Mouse (Mus musculus) ES-E14 (cell line): ENCODE results near the gene Lclat1. TPM values are rescaled to one million over a fixed set of nuclear protein-coding genes. Genes with fewer than 3 reads are reported as not detected.
"Not testable (repeated sequence)": the region's sequence is repeated elsewhere in the genome, so short reads cannot be mapped to it uniquely, and the experiment has no call there.

Experiments
- DNase-seq: peaks from one replicate; pipeline ENCODE4 v3.0.0-alpha.2; 2013; ENCODE audit warnings: low read depth, low spot score
- H3K27ac ChIP-seq: 2 replicates; pipeline ENCODE4 v1.5.1; 2012; ENCODE audit warnings: low read depth, mild to moderate bottlenecking, low read length, moderate library complexity, mixed read lengths; ENCODE audit not compliant: poor library complexity, insufficient read depth, severe bottlenecking
- H3K36me3 ChIP-seq: 2 replicates; pipeline ENCODE4 v1.6.1; 2012; ENCODE audit warnings: mild to moderate bottlenecking, low read length, moderate library complexity, mixed read lengths; ENCODE audit not compliant: control insufficient read depth, poor library complexity, insufficient read depth, severe bottlenecking
- H3K4me1 ChIP-seq, 2 experiments: fragments of 150-350 bp in 1 of 2; sonication (generic) in 1 of 2; 2 replicates each; pipeline ENCODE4 v1.6.1; 2012; ENCODE audit warnings: low read length in 2 of 2, mild to moderate bottlenecking in 1 of 2, mixed read lengths in 1 of 2; ENCODE audit not compliant: control insufficient read depth in 2 of 2, insufficient read depth in 2 of 2, poor library complexity in 1 of 2
- H3K4me3 ChIP-seq, 2 experiments: fragments of 150-350 bp in 1 of 2; sonication (generic) in 1 of 2; 2 replicates each; pipeline ENCODE4 v1.5.1; 2012; ENCODE audit warnings: low read length in 2 of 2, low read depth in 1 of 2, mild to moderate bottlenecking in 1 of 2, mixed read lengths in 1 of 2; ENCODE audit not compliant: insufficient read depth in 1 of 2, poor library complexity in 1 of 2, severe bottlenecking in 1 of 2
- H3K9ac ChIP-seq: 2 replicates; pipeline ENCODE4 v1.6.1; 2012; ENCODE audit warnings: low read depth, mild to moderate bottlenecking, low read length, mixed read lengths; ENCODE audit not compliant: poor library complexity, insufficient read depth, severe bottlenecking
- H3K9me3 ChIP-seq: fragments of 150-350 bp; sonication (generic); 2 replicates; pipeline ENCODE4 v1.6.1; 2012; ENCODE audit warnings: low read depth, mild to moderate bottlenecking, low read length; ENCODE audit not compliant: control insufficient read depth, insufficient read depth
- CHD2 ChIP-seq: IDR thresholded peaks from 2 replicates; pipeline ENCODE4 v1.6.1; 2014; ENCODE audit warnings: mild to moderate bottlenecking, low read depth, low read length, inconsistent platforms
- HCFC1 ChIP-seq: IDR thresholded peaks from 2 replicates; pipeline ENCODE4 v1.6.1; 2012; ENCODE audit warnings: low read length, inconsistent platforms, borderline replicate concordance; ENCODE audit not compliant: insufficient read depth
- MAFK ChIP-seq: IDR thresholded peaks from 2 replicates; pipeline ENCODE4 v1.6.1; 2014; ENCODE audit warnings: mild to moderate bottlenecking, low read depth, low read length, inconsistent platforms; ENCODE audit not compliant: insufficient read depth
- ZC3H11A ChIP-seq: IDR thresholded peaks from 2 replicates; pipeline ENCODE4 v1.6.1; 2012; ENCODE audit warnings: low read depth, mild to moderate bottlenecking, inconsistent platforms, low read length, borderline replicate concordance
- ZNF384 ChIP-seq: IDR thresholded peaks from 2 replicates; pipeline ENCODE4 v1.6.1; 2012; ENCODE audit warnings: low read depth, low read length, inconsistent platforms
- in situ Hi-C, 2 experiments: fragments of 600-800 bp; cut with MboI; formaldehyde crosslinking; loops; one replicate each; pipeline ENCODE4 v1.15.1; 2025; ENCODE audit warnings: low sequenced_read_pairs in 2 of 2, inconsistent platforms in 1 of 2; ENCODE audit not compliant: unreplicated experiment in 2 of 2
- total RNA-seq: library from RNA; depleted of rRNA; stranded (reverse); fragments of 300-350 nt; gene quantifications from 2 replicates; pipeline ENCODE4 v1.2.3, GENCODE M21; 2012

Gene Lclat1
- total RNA-seq, 1 experiment, result 8.6 TPM

DNA sequence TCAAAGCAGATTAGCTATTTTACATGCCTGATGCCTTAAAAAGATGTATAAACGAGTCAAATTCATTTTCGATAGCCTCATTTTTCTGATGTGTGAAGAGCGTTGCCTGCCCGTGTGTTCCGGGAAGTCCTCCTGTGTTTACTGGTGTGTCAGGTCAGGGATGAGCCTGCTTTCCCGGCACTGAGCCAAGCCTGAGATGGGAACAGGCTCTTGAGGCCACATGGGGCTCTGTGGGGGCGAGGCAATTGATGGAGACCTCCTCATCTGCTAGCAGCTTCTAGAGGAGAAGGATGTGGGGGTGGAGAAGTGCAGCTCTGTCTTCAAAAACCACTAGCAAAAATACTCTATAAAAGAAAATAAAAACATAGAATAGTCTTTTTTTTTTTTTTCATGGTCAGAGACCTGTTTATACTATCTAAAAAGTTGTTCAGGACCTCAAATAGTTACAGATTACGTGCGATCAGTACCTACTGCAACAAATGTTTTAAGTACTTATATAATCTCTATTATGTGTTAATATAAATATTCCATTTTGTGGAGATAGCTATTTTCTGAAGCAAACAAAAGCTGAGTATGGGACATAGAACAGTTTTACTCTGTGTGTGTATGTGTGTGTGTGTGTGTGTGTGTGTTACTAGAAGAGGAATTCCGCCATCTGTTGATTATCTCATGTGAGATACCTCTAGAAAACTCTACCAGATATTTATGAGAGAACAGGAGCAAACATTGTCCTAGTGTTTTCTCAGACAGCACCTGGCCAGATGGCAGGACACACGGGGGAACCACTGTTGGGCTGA lies 144.2 kb downstream of the Lclat1 start:
- no peak overlapping the region for H3K4me3 ChIP-seq
- no peak overlapping the region; the same call in 1 of the 2 replicates for H3K27ac ChIP-seq
- no peak for TF ChIP-seq MAFK
- TF ChIP-seq ZNF384, result no peak
- no peak for DNase-seq
- H3K9me3 ChIP-seq, result no peaks in the 10 kb centered on the region
- no peak overlapping the region for H3K9ac ChIP-seq
- in situ Hi-C loops, result no loop called here
- no peaks in the 10 kb centered on the region for H3K36me3 ChIP-seq
- no peaks in the 10 kb centered on the region; a peak in 1 of 4 replicates for H3K4me1 ChIP-seq

DNA sequence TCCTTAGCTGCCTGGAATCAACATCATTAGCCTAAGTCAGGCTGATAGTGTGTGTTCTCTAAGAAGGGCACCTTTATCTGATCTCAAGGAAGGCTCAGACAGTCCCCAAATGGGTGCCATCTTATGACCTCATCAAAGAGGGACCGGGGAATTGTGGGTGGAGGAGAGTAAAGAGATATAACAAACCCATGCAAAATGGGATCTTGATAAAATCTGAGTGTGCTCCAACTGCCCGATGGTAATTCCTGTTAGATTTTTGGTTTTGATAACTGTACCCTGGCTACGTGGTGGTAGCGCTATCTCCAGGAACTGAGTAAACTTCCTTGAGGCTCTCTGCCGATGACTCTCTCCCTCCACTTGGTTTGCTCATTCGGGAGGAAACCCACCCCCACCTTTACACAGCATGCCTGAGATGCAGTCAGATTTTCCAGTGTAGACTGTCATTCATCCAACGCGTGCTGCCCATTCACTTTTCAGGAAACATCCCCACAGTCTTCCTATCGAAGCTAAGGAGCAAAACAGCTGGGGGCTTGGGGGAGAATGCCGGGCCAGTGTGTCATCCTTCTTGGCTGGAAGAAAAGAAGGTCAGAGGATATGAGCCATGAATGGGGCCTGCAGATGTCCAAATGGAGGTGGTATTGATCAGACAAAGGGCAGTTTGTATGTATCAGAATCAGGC lies 145.6 kb downstream of the Lclat1 start:
- Histone ChIP-seq H3K9me3 (no peaks in the 10 kb centered on the region), H3K4me3 (no peak overlapping the region), H3K4me1 (no peaks in the 10 kb centered on the region; a peak in 1 of 4 replicates), H3K27ac (no peak overlapping the region), H3K9ac (no peak overlapping the region), H3K36me3 (no peaks in the 10 kb centered on the region)
- no peak for DNase-seq
- in situ Hi-C loops, result no loop called here
- TF ChIP-seq ZC3H11A, result no peak
- TF ChIP-seq CHD2, result no peak
- no peak for TF ChIP-seq MAFK

DNA sequence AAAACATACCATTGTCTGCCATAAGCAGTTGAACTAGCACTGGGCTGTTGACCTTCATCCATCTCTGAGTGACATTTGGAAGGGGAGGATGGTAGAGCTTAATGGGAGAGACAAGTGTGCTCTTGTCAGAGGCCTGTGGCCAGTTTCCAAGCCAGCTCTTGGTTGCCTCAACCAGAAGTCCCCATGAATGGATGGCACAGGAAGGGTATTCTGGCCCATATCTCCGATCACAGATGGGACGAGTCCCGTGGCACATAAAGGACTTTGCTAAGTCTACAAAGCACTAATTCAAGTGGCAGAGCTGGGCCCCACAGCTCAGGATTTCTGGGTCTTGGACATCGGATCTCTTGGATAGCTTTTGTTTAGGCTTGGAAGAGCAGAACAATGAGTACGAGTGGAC lies 148.0 kb downstream of the Lclat1 start:
- in situ Hi-C loops, result no loop called here
- Histone ChIP-seq H3K27ac (no peak overlapping the region), H3K4me3 (no peak overlapping the region), H3K9ac (no peak overlapping the region), H3K4me1 (no peaks in the 10 kb centered on the region; a peak in 1 of 4 replicates), H3K9me3 (no peaks in the 10 kb centered on the region), H3K36me3 (no peaks in the 10 kb centered on the region)
- no peak for DNase-seq
- TF ChIP-seq HCFC1 (no peak), CHD2 (no peak), MAFK (no peak), ZC3H11A (no peak), ZNF384 (no peak)

DNA sequence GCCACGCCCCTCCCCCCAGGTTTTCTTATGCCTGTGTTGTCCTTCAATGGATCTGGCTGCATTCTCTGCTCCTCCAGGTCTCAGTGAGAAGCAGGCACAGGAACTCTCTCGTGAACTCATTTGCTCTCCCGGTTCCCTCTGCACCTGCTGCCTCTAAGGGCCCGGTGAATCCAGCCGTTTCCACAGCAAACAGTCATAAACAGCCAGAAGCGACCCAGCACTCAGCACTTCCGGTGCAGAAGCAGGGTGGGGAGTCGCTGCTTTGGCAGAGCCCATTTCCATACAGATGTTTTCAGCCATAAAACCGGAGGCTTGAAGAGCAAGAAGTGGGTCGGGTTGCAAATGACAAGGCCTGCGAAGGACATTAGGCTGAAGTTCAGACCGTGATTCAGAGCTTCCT lies 150.8 kb downstream of the Lclat1 start:
- no peak overlapping the region for H3K27ac ChIP-seq
- H3K9me3 ChIP-seq, result no peaks in the 10 kb centered on the region
- H3K36me3 ChIP-seq, result no peaks in the 10 kb centered on the region
- TF ChIP-seq ZC3H11A, result no peak
- no peak for TF ChIP-seq ZNF384
- no peak for TF ChIP-seq HCFC1
- TF ChIP-seq CHD2, result no peak
- TF ChIP-seq MAFK, result no peak
- H3K4me1 ChIP-seq, result peaks cover 0 to 4% of the 10 kb centered on the region in 2 experiments; a peak in 2 of 4 replicates
- DNase-seq, result no peak
- in situ Hi-C loops, result no loop called here
- H3K9ac ChIP-seq, result no peak overlapping the region
- no peak overlapping the region for H3K4me3 ChIP-seq

DNA sequence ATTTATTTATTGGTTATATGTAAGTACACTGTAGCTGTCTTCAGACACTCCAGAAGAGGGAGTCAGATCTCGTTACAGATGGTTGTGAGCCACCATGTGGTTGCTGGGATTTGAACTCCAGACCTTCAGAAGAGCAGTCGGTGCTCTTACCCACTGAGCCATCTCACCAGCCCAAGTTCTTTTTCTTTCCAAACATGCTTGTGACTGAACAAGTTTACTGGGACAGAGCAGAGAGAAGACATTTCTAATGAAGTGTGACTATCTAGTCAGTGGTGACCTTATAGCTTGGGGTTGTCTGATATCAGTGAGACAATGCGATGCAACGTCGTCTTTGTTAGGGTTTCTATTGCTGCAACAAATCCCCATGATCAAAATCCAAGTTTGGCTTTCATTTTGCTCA lies 151.5 kb downstream of the Lclat1 start:
- H3K36me3 ChIP-seq, H3K4me1 ChIP-seq, H3K4me3 ChIP-seq, H3K9ac ChIP-seq, in situ Hi-C loops, DNase-seq, H3K9me3 ChIP-seq, H3K27ac ChIP-seq: not testable (repeated sequence)
